Mouse (Mus musculus): ENCODE data around the gene 1700069L16Rik. TPM values are rescaled to one million over a fixed set of nuclear protein-coding genes. Genes with fewer than 3 reads are reported as not detected.

Gene 1700069L16Rik
- polyA plus RNA-seq, 1 experiment from 2014 or later, result not detected

DNA sequence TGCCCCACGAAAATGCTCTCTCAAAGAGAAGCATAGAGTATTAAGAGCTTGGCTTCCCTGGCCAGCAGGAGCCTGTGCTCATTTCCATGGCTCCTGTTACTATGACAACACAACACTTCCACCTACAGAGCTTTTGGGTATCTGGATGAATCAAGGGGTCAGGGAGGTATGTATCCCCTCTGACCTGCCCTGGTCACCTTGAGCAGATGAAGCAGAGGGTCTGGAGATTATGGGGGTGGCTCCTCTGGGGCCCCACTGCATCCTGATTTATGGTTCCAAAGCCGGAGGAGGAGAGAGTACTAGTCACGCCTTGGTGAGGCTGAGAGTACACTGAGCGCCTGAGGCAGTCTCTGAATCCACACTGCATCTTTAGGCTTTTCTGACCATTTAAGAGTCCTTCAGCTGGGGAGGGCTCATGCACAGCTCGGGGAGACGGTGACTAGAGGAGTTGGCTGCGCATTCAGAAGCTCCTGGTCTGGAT lies 6.1 kb upstream of the 1700069L16Rik start:
- WGBS, result 66% methylated on average over 7 of the region's 7 CpGs

GRCm38 (mm10) chr5:113728691-113729090 lies 4.1 kb upstream of the 1700069L16Rik start:
- no peaks in the 10 kb centered on the region for H3K4me1 ChIP-seq
- 83% methylated on average over 7 of the region's 7 CpGs for WGBS

More for the DNA sequence above, 6.1 kb upstream of the 1700069L16Rik start:
- H3K36me3 ChIP-seq, result no peaks in the 10 kb centered on the region
- no peak overlapping the region for H3K4me2 ChIP-seq
- H3K4me3 ChIP-seq, result no peak overlapping the region
- 0 out of 2 replicates have a peak, but pooled peaks cover 7% of the 10 kb centered on the region for H3K4me1 ChIP-seq
- no peak for ATAC-seq (ENCODE audit: borderline replicate concordance, extremely low read depth, low FRiP score, low TSS enrichment)
- no peaks in the 10 kb centered on the region for H3K27me3 ChIP-seq
- H3K9ac ChIP-seq, result no peak overlapping the region
- no peaks in the 10 kb centered on the region for H3K9me3 ChIP-seq
- no peak overlapping the region for H3K27ac ChIP-seq

DNA sequence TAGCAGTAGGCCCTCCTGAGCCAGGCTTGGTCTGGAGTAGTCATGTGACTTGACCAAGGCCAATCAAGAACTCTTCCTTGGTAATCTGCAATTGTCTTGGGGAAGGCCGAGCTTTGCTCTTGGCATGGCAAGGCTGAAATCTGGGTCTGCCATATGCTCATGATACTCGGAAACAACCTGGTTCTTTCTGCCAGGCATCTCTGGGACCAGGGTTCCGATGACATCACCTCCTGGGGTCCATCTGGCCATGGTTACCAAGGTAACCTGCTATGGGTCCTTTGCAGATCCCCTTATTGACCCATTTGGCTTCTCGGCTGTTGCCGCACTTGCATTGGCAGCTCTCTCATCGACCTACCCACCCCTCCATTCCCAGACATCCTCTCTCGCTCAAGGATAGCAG lies 3.4 kb upstream of the 1700069L16Rik start:
- no peak for ATAC-seq (ENCODE audit: borderline replicate concordance, extremely low read depth, low FRiP score, low TSS enrichment)
- H3K27me3 ChIP-seq, result no peaks in the 10 kb centered on the region
- H3K4me3 ChIP-seq, result no peak overlapping the region
- 87% methylated on average over 7 of the region's 7 CpGs for WGBS
- H3K9ac ChIP-seq, result no peak overlapping the region
- no peaks in the 10 kb centered on the region for H3K9me3 ChIP-seq
- H3K27ac ChIP-seq, result no peak overlapping the region
- no peaks in the 10 kb centered on the region for H3K36me3 ChIP-seq
- no peak overlapping the region for H3K4me2 ChIP-seq
- no peaks in the 10 kb centered on the region for H3K4me1 ChIP-seq

More at GRCm38 (mm10) chr5:113728691-113729090, 4.1 kb upstream of the 1700069L16Rik start:
- ATAC-seq (ENCODE audit: borderline replicate concordance, extremely low read depth, low FRiP score, low TSS enrichment), result no peak
- Histone ChIP-seq H3K27me3 (no peaks in the 10 kb centered on the region), H3K4me2 (no peak overlapping the region), H3K36me3 (no peaks in the 10 kb centered on the region), H3K9me3 (no peaks in the 10 kb centered on the region), H3K9ac (no peak overlapping the region), H3K27ac (no peak overlapping the region), H3K4me3 (no peak overlapping the region)

- H3K4me3 ChIP-seq, result no peak overlapping the region
- H3K27ac ChIP-seq, result no peak overlapping the region
- 51% methylated on average over 12 of the region's 12 CpGs for WGBS
- H3K9ac ChIP-seq, result no peak overlapping the region
- H3K27me3 ChIP-seq, result no peaks in the 10 kb centered on the region
- ATAC-seq (ENCODE audit: borderline replicate concordance, extremely low read depth, low FRiP score, low TSS enrichment), result no peak
- no peak overlapping the region for H3K4me2 ChIP-seq
- no peaks in the 10 kb centered on the region for H3K9me3 ChIP-seq
- H3K36me3 ChIP-seq, result no peaks in the 10 kb centered on the region
- no peaks in the 10 kb centered on the region for H3K4me1 ChIP-seq
Measured at GRCm38 (mm10) chr5:113727238-113727637, 2.7 kb upstream of the 1700069L16Rik start.

DNA sequence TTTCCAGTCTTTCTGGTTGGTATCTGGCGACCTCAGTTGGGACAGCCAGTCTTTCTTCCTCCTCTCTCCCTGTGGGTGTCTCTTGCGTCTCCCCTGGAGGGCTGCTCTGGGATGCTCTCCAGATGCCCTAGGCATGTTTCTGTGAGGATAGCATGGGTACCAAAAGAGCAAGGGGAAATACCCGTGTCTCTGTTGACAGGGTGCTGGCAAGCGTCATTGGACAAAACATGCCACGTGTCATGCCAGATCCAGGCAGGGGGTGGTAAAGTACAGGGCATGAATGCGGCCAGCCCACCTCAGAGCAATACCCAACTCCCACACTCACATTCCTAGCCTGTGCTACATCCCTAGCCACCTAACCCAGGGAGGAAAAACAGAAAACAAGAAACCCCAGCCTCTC lies 2.0 kb upstream of the 1700069L16Rik start:
- Histone ChIP-seq H3K36me3 (no peaks in the 10 kb centered on the region), H3K4me2 (no peak overlapping the region), H3K9ac (no peak overlapping the region), H3K4me1 (no peaks in the 10 kb centered on the region), H3K9me3 (no peaks in the 10 kb centered on the region), H3K27me3 (no peaks in the 10 kb centered on the region), H3K4me3 (no peak overlapping the region), H3K27ac (no peak overlapping the region)
- ATAC-seq (ENCODE audit: borderline replicate concordance, extremely low read depth, low FRiP score, low TSS enrichment), result no peak
- 61% methylated on average over 6 of the region's 6 CpGs for WGBS

GRCm38 (mm10) chr5:113725417-113725816 lies 845 bp upstream of the 1700069L16Rik start:
- no peak overlapping the region for H3K9ac ChIP-seq
- 61% methylated on average over 12 of the region's 12 CpGs for WGBS
- no peaks in the 10 kb centered on the region for H3K4me1 ChIP-seq
- no peak overlapping the region for H3K27ac ChIP-seq
- no peak overlapping the region for H3K4me3 ChIP-seq
- no peak for ATAC-seq (ENCODE audit: borderline replicate concordance, extremely low read depth, low FRiP score, low TSS enrichment)
- no peaks in the 10 kb centered on the region for H3K36me3 ChIP-seq
- H3K27me3 ChIP-seq, result no peaks in the 10 kb centered on the region
- H3K4me2 ChIP-seq, result no peak overlapping the region
- no peaks in the 10 kb centered on the region for H3K9me3 ChIP-seq

DNA sequence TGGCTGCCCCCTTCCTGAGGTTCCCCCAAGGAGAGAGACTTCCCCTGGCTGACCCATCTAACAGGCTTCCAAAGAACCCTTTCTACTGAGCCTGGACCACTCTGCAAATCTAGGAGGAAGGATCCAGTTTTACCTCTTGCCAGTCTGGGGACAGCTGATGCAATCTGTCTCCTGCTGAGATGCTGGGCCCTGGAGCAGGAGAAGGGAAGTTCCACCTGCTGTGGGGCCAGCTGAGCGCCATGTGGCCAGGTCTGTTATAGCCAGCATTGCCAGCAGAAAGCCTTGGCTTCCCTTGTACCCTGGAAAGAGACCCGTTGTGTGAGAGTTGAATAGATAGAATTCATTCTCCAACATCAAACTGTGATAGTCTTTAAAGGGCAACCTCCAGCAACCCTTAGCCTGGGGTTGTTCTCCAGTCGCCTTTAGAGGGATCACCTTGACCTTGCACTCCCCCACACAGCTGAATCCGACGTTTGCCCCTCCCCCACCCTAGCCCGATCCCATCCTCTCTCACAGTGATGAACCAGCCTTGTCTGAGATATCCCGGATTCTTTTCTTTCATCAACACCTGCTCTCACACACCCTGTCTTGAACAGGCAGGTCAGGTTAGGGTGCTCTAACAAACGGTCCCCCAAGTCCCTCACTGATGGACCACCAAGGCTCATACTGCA lies 870 bp downstream of the 1700069L16Rik start:
- H3K4me3 ChIP-seq, result no peak overlapping the region
- no peaks in the 10 kb centered on the region for H3K9me3 ChIP-seq
- no peak overlapping the region for H3K4me2 ChIP-seq
- no peaks in the 10 kb centered on the region for H3K36me3 ChIP-seq
- 32% methylated on average over 8 of the region's 8 CpGs for WGBS
- no peak overlapping the region for H3K27ac ChIP-seq
- H3K9ac ChIP-seq, result no peak overlapping the region
- no peak for ATAC-seq (ENCODE audit: borderline replicate concordance, extremely low read depth, low FRiP score, low TSS enrichment)
- no peaks in the 10 kb centered on the region for H3K27me3 ChIP-seq
- no peaks in the 10 kb centered on the region for H3K4me1 ChIP-seq

DNA sequence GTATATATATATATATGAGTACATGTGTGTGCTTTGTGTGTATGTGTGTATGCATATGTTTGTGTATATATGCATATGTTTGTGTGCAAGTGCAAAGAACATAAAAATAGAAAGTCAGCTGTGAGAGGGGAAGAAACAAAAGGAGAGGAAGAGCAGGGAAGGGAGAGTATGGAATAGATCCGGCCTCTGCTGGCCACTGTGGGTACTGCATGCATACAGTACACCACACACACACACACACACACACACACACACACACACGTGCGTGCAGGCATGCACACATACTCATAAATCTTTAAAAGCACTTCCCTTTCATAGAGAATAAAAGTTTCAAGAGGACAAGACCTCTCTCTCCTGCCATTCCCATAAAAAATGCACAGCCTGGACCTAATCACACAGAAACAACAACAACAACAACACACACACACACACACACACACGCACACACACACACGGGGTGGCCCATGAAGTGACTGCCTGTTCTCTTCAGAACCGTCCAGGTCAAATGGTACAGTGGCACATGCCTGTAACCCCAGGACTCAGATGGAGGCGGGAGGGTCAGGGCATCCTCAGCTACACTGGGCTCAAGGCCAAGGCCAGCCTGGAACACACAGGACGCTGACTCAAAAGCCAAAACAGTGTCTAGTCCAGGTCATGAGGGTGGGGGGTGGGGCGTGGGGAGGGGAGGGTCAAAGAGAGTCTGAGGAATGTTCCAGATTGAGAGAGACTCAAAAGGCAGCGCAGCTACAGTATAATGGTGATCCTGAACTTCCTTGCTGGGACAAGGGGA lies 2.2 kb downstream of the 1700069L16Rik start:
- Histone ChIP-seq H3K9me3 (no peaks in the 10 kb centered on the region), H3K4me3 (no peak overlapping the region), H3K27me3 (no peaks in the 10 kb centered on the region), H3K27ac (no peak overlapping the region), H3K4me1 (no peaks in the 10 kb centered on the region), H3K9ac (no peak overlapping the region), H3K36me3 (no peaks in the 10 kb centered on the region), H3K4me2 (no peak overlapping the region)
- WGBS, result 80% methylated on average over 10 of the region's 10 CpGs
- ATAC-seq (ENCODE audit: borderline replicate concordance, extremely low read depth, low FRiP score, low TSS enrichment), result no peak

GRCm38 (mm10) chr5:113719221-113719661 lies 5.3 kb downstream of the 1700069L16Rik start:
- H3K4me1 ChIP-seq, result no peaks in the 10 kb centered on the region
- no peaks in the 10 kb centered on the region for H3K9me3 ChIP-seq
- H3K9ac ChIP-seq, result no peak overlapping the region
- H3K36me3 ChIP-seq, result no peaks in the 10 kb centered on the region
- ATAC-seq (ENCODE audit: borderline replicate concordance, extremely low read depth, low FRiP score, low TSS enrichment), result no peak
- H3K4me3 ChIP-seq, result no peak overlapping the region
- H3K27me3 ChIP-seq, result no peaks in the 10 kb centered on the region
- WGBS, result 80% methylated on average over 8 of the region's 8 CpGs
- H3K4me2 ChIP-seq, result no peak overlapping the region
- no peak overlapping the region for H3K27ac ChIP-seq

- H3K4me2 ChIP-seq, result no peak overlapping the region
- 10% methylated on average over 12 of the region's 12 CpGs for WGBS
- no peak overlapping the region for H3K9ac ChIP-seq
- H3K4me3 ChIP-seq, result no peak overlapping the region
- peak; percentile 52; the same call in 1 of the 2 replicates for ATAC-seq (ENCODE audit: borderline replicate concordance, extremely low read depth, low FRiP score, low TSS enrichment)
- no peaks in the 10 kb centered on the region for H3K4me1 ChIP-seq
- H3K36me3 ChIP-seq, result no peaks in the 10 kb centered on the region
- no peaks in the 10 kb centered on the region for H3K9me3 ChIP-seq
- no peak overlapping the region for H3K27ac ChIP-seq
- H3K27me3 ChIP-seq, result no peaks in the 10 kb centered on the region
Measured at GRCm38 (mm10) chr5:113716581-113717388, 7.8 kb downstream of the 1700069L16Rik start.

DNA sequence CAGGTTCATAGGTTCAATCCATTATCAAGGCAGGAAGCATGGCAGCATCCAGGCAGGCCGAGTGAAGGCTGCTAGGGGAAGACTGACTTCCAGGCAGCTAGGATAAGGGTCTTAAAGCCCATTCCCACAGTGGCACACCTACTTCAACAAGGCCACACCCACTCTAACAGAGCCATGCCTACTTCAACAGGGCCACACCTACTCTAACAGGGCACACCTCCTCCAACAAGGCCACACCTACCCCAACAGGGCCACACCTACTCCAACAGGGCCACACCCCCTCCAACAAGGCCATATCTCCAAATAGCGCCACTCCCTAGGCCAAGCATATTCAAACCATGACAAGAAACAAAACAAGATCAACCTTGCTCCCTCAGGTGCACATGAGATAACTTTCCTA lies 11.7 kb downstream of the 1700069L16Rik start:
- no peak overlapping the region for H3K27ac ChIP-seq
- H3K9me3 ChIP-seq, result no peaks in the 10 kb centered on the region
- ATAC-seq (ENCODE audit: borderline replicate concordance, extremely low read depth, low FRiP score, low TSS enrichment), result no peak
- no peak overlapping the region for H3K9ac ChIP-seq
- no peak overlapping the region for H3K4me3 ChIP-seq
- 68% methylated on average over 2 of the region's 2 CpGs for WGBS
- H3K36me3 ChIP-seq, result no peaks in the 10 kb centered on the region
- no peak overlapping the region for H3K4me2 ChIP-seq
- no peaks in the 10 kb centered on the region for H3K4me1 ChIP-seq
- H3K27me3 ChIP-seq, result no peaks in the 10 kb centered on the region

Measured in lung, embryonic 15.5 days (tissue).